Mouse (Mus musculus) neural tube, embryonic 13.5 days (tissue): ENCODE results near the gene Nodal. TPM values are rescaled to one million over a fixed set of nuclear protein-coding genes. Genes with fewer than 3 reads are reported as not detected.

Experiments used
- ATAC-seq: fragments of 200-750 bp; cut with Nextera tagmentation; 2 replicates; pipeline ENCODE4 v1.8.0; 2017; ENCODE audit warnings: low read depth, mild to moderate bottlenecking, moderate TSS enrichment, moderate library complexity
- H3K27ac ChIP-seq: fragments of 300-500 bp; sonication (generic); replicated peaks from 2 replicates; pipeline ENCODE4 v1.5.1; 2015; ENCODE audit warnings: moderate library complexity, mild to moderate bottlenecking, inconsistent platforms
- H3K27me3 ChIP-seq: fragments of 300-500 bp; sonication (generic); 2 replicates; pipeline ENCODE4 v1.6.1; 2015; ENCODE audit warnings: mild to moderate bottlenecking, inconsistent platforms
- H3K36me3 ChIP-seq: fragments of 300-500 bp; sonication (generic); 2 replicates; pipeline ENCODE4 v1.6.1; 2015; ENCODE audit warnings: mild to moderate bottlenecking, inconsistent platforms
- H3K4me1 ChIP-seq: fragments of 300-500 bp; sonication (generic); replicated peaks from 2 replicates; pipeline ENCODE4 v1.6.1; 2015; ENCODE audit warnings: inconsistent platforms
- H3K4me2 ChIP-seq: fragments of 300-500 bp; sonication (generic); 2 replicates; pipeline ENCODE4 v1.6.1; 2015; ENCODE audit warnings: inconsistent platforms, mild to moderate bottlenecking, moderate library complexity
- H3K4me3 ChIP-seq: fragments of 300-500 bp; sonication (generic); 2 replicates; pipeline ENCODE4 v1.5.1; 2015; ENCODE audit warnings: mild to moderate bottlenecking, inconsistent platforms
- H3K9ac ChIP-seq: fragments of 300-500 bp; sonication (generic); 2 replicates; pipeline ENCODE4 v1.6.1; 2015; ENCODE audit warnings: moderate library complexity, mild to moderate bottlenecking, inconsistent platforms
- H3K9me3 ChIP-seq: fragments of 300-500 bp; sonication (generic); 2 replicates; pipeline ENCODE4 v1.6.1; 2016; ENCODE audit warnings: inconsistent platforms
- WGBS: fragments of 180-500 bp; shearing (Covaris S2); methylation state at CpG from one replicate; pipeline ENCODE4 v1.1.7; 2015; 5-methylcytosine and 5-hydroxymethylcytosine counted together
- polyA plus RNA-seq: library from polyadenylated mRNA; unstranded; fragments of >200 nt; fragmentation: Nextera tagmentation; extraction: Ambion mirVana; gene quantifications from 2 replicates; pipeline ENCODE4 v1.2.1, GENCODE M21; 2015

Nodal gene
- polyA plus RNA-seq, 1 experiment from 2014 or later = not detected

- Histone ChIP-seq H3K9me3 (no peaks in the 10 kb centered on the region), H3K36me3 (no peaks in the 10 kb centered on the region), H3K27ac (no peak overlapping the region), H3K4me1 (no peaks in the 10 kb centered on the region), H3K4me3 (no peak overlapping the region), H3K27me3 (peaks cover 2% of the 10 kb centered on the region; the same call in 1 of the 2 replicates), H3K4me2 (no peak overlapping the region), H3K9ac (no peak overlapping the region)
- 86% methylated on average over 5 of the region's 5 CpGs for WGBS
- ATAC-seq = no peak
These were observed 17.4 kb upstream of the Nodal start for GRCm38 (mm10) chr10:61400407-61400806.

- no peaks in the 10 kb centered on the region for H3K9me3 ChIP-seq
- H3K36me3 ChIP-seq = no peaks in the 10 kb centered on the region
- no peak overlapping the region for H3K4me2 ChIP-seq
- WGBS = 81% methylated on average over 5 of the region's 5 CpGs
- peaks cover 13% of the 10 kb centered on the region for H3K27me3 ChIP-seq
- ATAC-seq = no peak
- no peak overlapping the region for H3K27ac ChIP-seq
- H3K9ac ChIP-seq = no peak overlapping the region
- no peaks in the 10 kb centered on the region for H3K4me1 ChIP-seq
- H3K4me3 ChIP-seq = no peak overlapping the region
These were observed 15.3 kb upstream of the Nodal start for GRCm38 (mm10) chr10:61402480-61402879.

- H3K27ac ChIP-seq = no peak overlapping the region
- H3K9ac ChIP-seq = no peak overlapping the region
- H3K9me3 ChIP-seq = no peaks in the 10 kb centered on the region
- no peaks in the 10 kb centered on the region for H3K36me3 ChIP-seq
- H3K4me3 ChIP-seq = no peak overlapping the region
- no peak overlapping the region for H3K4me2 ChIP-seq
- ATAC-seq = no peak
- WGBS = 89% methylated on average over 2 of the region's 2 CpGs
- H3K27me3 ChIP-seq = peaks cover 17% of the 10 kb centered on the region
- no peaks in the 10 kb centered on the region for H3K4me1 ChIP-seq
These were observed 14.9 kb upstream of the Nodal start for GRCm38 (mm10) chr10:61402911-61403310.

GRCm38 (mm10) chr10:61405958-61406357, 11.8 kb upstream of the Nodal start:
- Histone ChIP-seq H3K9ac (no peak overlapping the region), H3K27me3 (peaks cover 20% of the 10 kb centered on the region), H3K27ac (no peak overlapping the region), H3K4me2 (no peak overlapping the region), H3K4me3 (no peak overlapping the region), H3K9me3 (no peaks in the 10 kb centered on the region), H3K36me3 (no peaks in the 10 kb centered on the region), H3K4me1 (no peaks in the 10 kb centered on the region)
- ATAC-seq = no peak
- WGBS = 16% methylated on average over 10 of the region's 10 CpGs

- Histone ChIP-seq H3K4me3 (no peak overlapping the region), H3K4me2 (no peak overlapping the region), H3K4me1 (no peaks in the 10 kb centered on the region), H3K36me3 (no peaks in the 10 kb centered on the region), H3K9me3 (no peaks in the 10 kb centered on the region), H3K27ac (no peak overlapping the region), H3K27me3 (peaks cover 23% of the 10 kb centered on the region), H3K9ac (no peak overlapping the region)
- WGBS = 4% methylated on average over 4 of the region's 4 CpGs
- ATAC-seq = no peak
These were observed 8.0 kb upstream of the Nodal start for GRCm38 (mm10) chr10:61409776-61410175.

- no peak overlapping the region for H3K9ac ChIP-seq
- no peak for ATAC-seq
- 36% methylated on average over 9 of the region's 9 CpGs for whole genome bisulfite sequencing
- no peak overlapping the region for H3K4me2 ChIP-seq
- H3K27me3 ChIP-seq = peaks cover 28% of the 10 kb centered on the region
- H3K36me3 ChIP-seq = no peaks in the 10 kb centered on the region
- no peaks in the 10 kb centered on the region for H3K4me1 ChIP-seq
- H3K9me3 ChIP-seq = no peaks in the 10 kb centered on the region
- no peak overlapping the region for H3K27ac ChIP-seq
- no peak overlapping the region for H3K4me3 ChIP-seq
These were observed 7.6 kb upstream of the Nodal start for GRCm38 (mm10) chr10:61410193-61410592.

DNA sequence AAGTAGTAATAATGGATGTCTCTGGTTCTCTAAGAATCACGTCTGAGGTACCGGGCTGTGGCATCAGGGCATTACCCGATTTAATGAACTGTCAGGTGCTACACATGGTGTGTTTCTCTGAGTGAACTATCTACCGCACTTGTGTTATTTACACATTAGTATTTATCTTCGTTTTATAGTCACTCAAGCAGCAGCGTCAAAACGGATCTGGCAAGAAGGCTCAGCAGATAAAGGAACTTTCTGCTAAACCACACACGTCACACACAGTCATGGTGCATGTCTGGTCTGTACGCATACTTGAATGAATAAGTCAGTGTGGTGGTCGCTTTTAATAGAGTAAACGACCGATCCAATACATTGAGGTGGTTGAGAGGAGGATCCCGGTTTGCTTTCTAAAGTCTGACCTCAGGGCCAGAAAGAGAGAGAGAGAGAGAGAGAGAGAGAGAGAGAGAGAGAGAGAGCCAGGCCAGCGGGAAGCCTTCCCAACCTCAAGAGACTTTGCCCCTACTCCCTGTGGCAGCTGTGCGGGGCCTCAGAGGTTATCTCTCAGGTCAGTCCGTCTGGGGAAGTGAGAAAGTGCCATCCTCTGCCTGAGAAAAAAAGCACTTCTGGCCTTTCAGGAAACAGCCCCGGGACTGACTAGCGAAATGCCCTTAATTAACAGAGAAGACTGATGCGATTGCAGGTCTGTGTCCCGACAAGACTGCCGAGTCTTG, 4.7 kb upstream of the Nodal start:
- H3K9me3 ChIP-seq = no peaks in the 10 kb centered on the region
- no peaks in the 10 kb centered on the region for H3K36me3 ChIP-seq
- WGBS = 60% methylated on average over 21 of the region's 21 CpGs
- no peak overlapping the region for H3K4me3 ChIP-seq
- ATAC-seq = no peak
- H3K4me2 ChIP-seq = no peak overlapping the region
- no peak overlapping the region for H3K27ac ChIP-seq
- H3K4me1 ChIP-seq = peaks cover 4% of the 10 kb centered on the region; the same call in 1 of the 2 replicates
- H3K9ac ChIP-seq = no peak overlapping the region
- peaks cover 37% of the 10 kb centered on the region for H3K27me3 ChIP-seq

- Histone ChIP-seq H3K4me1 (peaks cover 15% of the 10 kb centered on the region), H3K4me3 (no peak overlapping the region), H3K27me3 (peaks cover 58% of the 10 kb centered on the region), H3K36me3 (no peaks in the 10 kb centered on the region), H3K9me3 (no peaks in the 10 kb centered on the region), H3K9ac (no peak overlapping the region), H3K4me2 (no peak overlapping the region), H3K27ac (no peak overlapping the region)
- WGBS = 66% methylated on average over 3 of the region's 3 CpGs
- ATAC-seq = no peak
These were observed 2.5 kb upstream of the Nodal start for GRCm38 (mm10) chr10:61415240-61415639.

- Histone ChIP-seq H3K4me2 (no peak overlapping the region), H3K9me3 (no peaks in the 10 kb centered on the region), H3K4me3 (no peak overlapping the region), H3K27ac (no peak overlapping the region), H3K27me3 (peaks cover 64% of the 10 kb centered on the region), H3K4me1 (peaks cover 15% of the 10 kb centered on the region), H3K36me3 (no peaks in the 10 kb centered on the region), H3K9ac (no peak overlapping the region)
- ATAC-seq = no peak
- 10% methylated on average over 8 of the region's 8 CpGs for WGBS
These were observed 1.9 kb upstream of the Nodal start for GRCm38 (mm10) chr10:61415890-61416289.

DNA sequence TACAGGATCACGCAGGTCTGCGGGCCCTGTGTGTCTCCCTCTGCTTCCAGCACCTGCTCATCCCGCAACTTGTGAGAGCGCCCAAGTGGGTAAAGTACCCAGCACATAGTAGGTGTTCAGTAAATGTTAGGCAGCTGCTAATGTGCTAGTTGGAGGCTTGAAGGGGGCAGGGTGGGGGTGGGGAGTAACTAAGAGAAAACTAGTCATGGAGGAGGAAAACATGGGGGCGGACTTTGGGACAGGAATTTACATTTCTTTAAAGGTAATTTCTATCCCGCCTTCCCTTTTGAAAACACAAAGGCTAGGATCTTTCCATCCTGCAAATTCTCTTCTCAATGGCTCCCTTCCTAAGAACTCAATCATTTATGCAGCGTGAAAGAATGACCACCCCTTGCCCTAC, 1.2 kb upstream of the Nodal start:
- WGBS = 12% methylated on average over 7 of the region's 7 CpGs
- H3K27me3 ChIP-seq = peaks cover 71% of the 10 kb centered on the region

DNA sequence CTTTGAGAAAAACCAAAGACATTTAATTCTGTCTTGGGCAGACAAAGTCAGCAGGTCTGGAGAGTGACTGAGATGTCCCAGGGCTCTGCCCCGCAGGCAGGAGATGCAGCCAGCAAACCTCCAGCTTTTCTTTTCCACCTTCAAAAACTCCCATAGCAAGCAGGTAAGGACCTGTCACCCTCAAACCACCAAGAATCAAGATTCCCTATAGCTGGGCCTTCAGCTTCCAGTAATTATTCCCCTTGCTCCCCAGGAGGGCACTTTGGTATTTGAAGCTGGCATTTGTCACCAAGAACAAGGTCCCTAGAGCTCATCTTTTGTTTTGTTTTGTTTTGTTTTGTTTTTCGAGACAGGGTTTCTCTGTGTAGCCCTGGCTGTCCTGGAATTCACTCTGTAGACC, 726 bp upstream of the Nodal start:
- peaks cover 71% of the 10 kb centered on the region for H3K27me3 ChIP-seq
- ATAC-seq = no peak
- no peak overlapping the region for H3K4me2 ChIP-seq
- H3K27ac ChIP-seq = no peak overlapping the region
- no peaks in the 10 kb centered on the region for H3K36me3 ChIP-seq
- H3K9ac ChIP-seq = no peak overlapping the region
- H3K9me3 ChIP-seq = no peaks in the 10 kb centered on the region
- 30% methylated on average over 2 of the region's 2 CpGs for WGBS
- H3K4me3 ChIP-seq = no peak overlapping the region
- peaks cover 15% of the 10 kb centered on the region for H3K4me1 ChIP-seq

More for the DNA sequence above, 1.2 kb upstream of the Nodal start:
- H3K4me3 ChIP-seq = no peak overlapping the region
- no peak overlapping the region for H3K9ac ChIP-seq
- H3K4me2 ChIP-seq = no peak overlapping the region
- peaks cover 15% of the 10 kb centered on the region for H3K4me1 ChIP-seq
- H3K27ac ChIP-seq = no peak overlapping the region
- H3K9me3 ChIP-seq = no peaks in the 10 kb centered on the region
- H3K36me3 ChIP-seq = no peaks in the 10 kb centered on the region
- ATAC-seq = no peak

DNA sequence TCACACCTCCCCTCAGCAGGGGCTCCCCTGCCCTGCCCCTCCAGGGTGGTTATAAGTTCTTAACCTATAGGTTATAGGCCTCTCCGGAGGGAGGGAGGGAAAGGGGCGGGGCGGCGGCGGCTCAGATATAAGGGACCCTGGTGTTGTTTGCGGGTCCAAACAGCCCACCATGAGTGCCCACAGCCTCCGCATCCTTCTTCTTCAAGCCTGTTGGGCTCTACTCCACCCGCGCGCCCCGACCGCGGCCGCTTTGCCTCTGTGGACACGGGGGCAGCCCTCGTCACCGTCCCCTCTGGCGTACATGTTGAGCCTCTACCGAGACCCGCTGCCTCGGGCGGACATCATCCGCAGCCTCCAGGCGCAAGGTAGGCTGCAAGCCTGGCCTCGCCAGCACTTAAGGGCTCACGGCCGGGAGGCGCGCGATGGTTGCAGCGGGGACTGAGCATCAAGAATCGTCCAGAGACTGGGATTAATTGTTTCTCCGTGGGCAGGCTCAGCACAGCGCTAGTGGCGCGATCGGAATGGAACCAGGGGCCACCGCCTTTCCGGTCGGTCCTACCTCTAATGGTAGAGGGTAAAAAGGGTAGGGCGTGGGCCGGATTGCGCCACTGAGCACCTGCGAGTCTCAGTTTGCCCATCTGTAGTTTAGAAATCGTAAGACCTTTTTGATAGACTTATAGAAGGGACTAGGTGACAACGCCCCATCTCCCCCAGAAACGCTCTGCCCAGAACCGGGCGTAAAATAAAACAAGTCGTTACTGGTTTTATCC, 544 bp downstream of the Nodal start:
- Histone ChIP-seq H3K36me3 (no peaks in the 10 kb centered on the region), H3K9me3 (no peaks in the 10 kb centered on the region), H3K27ac (no peak overlapping the region), H3K4me3 (peak overlapping the region; percentile 44), H3K27me3 (peaks cover 71% of the 10 kb centered on the region), H3K4me1 (peaks cover 15% of the 10 kb centered on the region), H3K9ac (peak overlapping the region; percentile 65), H3K4me2 (peak overlapping the region; percentile 79)
- 2% methylated on average over 50 of the region's 50 CpGs for WGBS
- peak; percentile 49; the same call in 1 of the 2 replicates for ATAC-seq
